Mouse (Mus musculus) heart, embryonic 15.5 days (tissue): ENCODE measurements at regions not wholly inside any gene's neighbourhood (a gene's known extent, or its start where the extent isn't known, plus 50 kb on each side); places are given as distances from the start of the nearest gene placed in this dataset.

Experiments
- ATAC-seq: fragments of 200-750 bp; cut with Nextera tagmentation; replicated peaks from 2 replicates; pipeline ENCODE4 v1.8.0; 2017; ENCODE audit warnings: low read depth, moderate TSS enrichment; ENCODE audit not compliant: insufficient number of reproducible peaks, insufficient read depth, low FRiP score
- H3K27ac ChIP-seq: fragments of 300-500 bp; sonication (generic); 2 replicates; pipeline ENCODE4 v1.5.1; 2015; ENCODE audit warnings: mild to moderate bottlenecking, inconsistent platforms
- H3K27me3 ChIP-seq: fragments of 300-500 bp; sonication (generic); 2 replicates; pipeline ENCODE4 v1.6.1; 2015; ENCODE audit warnings: inconsistent platforms
- H3K36me3 ChIP-seq: fragments of 300-500 bp; sonication (generic); 2 replicates; pipeline ENCODE4 v1.6.1; 2015; ENCODE audit warnings: mild to moderate bottlenecking, inconsistent platforms
- H3K4me1 ChIP-seq: fragments of 300-500 bp; sonication (generic); replicated peaks from 2 replicates; pipeline ENCODE4 v1.6.1; 2015; ENCODE audit warnings: inconsistent platforms
- H3K4me2 ChIP-seq: fragments of 300-500 bp; sonication (generic); 2 replicates; pipeline ENCODE4 v1.6.1; 2015; ENCODE audit warnings: inconsistent platforms, mild to moderate bottlenecking, moderate library complexity
- H3K4me3 ChIP-seq: fragments of 300-500 bp; sonication (generic); 2 replicates; pipeline ENCODE4 v1.5.1; 2015; ENCODE audit warnings: mild to moderate bottlenecking, inconsistent platforms
- H3K9ac ChIP-seq: fragments of 300-500 bp; sonication (generic); 2 replicates; pipeline ENCODE4 v1.6.1; 2015; ENCODE audit warnings: mild to moderate bottlenecking, inconsistent platforms
- H3K9me3 ChIP-seq: fragments of 300-500 bp; sonication (generic); replicated peaks from 2 replicates; pipeline ENCODE4 v1.6.1; 2016; ENCODE audit warnings: inconsistent platforms
- WGBS: fragments of 180-500 bp; shearing (Covaris S2); methylation state at CpG from one replicate; pipeline ENCODE4 v1.1.7; 2015; ENCODE audit warnings: mixed read lengths; 5-methylcytosine and 5-hydroxymethylcytosine counted together

DNA sequence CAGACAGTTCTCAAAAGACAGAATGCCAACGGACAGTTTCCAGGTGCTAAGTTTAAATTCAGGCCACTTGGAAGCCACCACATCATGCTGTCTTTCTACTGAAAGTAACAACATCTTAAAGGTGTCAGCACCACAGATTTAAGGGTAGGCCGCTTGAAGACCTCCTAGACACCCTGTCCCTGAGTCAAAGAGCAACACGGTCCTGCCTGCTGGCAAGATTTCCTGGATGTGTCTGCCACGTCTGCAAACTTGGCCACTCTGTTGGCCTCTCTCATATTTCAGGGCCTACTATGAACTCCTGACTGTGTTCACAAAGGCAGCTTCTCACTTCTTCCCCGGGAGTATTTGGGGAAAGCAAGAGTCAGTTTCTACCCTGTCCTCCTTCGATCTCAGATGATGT, 194.7 kb upstream of the Esrrg start:
- no peaks in the 10 kb centered on the region for H3K4me1 ChIP-seq
- H3K9ac ChIP-seq = no peak overlapping the region
- no peaks in the 10 kb centered on the region for H3K36me3 ChIP-seq
- H3K4me2 ChIP-seq = no peak overlapping the region
- ATAC-seq = no peak
- H3K27ac ChIP-seq = no peak overlapping the region
- no peaks in the 10 kb centered on the region for H3K9me3 ChIP-seq
- H3K27me3 ChIP-seq = no peaks in the 10 kb centered on the region
- 61% methylated on average over 6 of the region's 6 CpGs for WGBS
- no peak overlapping the region for H3K4me3 ChIP-seq

- WGBS = 84% methylated on average over 20 of the region's 20 CpGs
Observed at GRCm38 (mm10) chr1:187418186-187419140, 190.1 kb upstream of the Esrrg start.

DNA sequence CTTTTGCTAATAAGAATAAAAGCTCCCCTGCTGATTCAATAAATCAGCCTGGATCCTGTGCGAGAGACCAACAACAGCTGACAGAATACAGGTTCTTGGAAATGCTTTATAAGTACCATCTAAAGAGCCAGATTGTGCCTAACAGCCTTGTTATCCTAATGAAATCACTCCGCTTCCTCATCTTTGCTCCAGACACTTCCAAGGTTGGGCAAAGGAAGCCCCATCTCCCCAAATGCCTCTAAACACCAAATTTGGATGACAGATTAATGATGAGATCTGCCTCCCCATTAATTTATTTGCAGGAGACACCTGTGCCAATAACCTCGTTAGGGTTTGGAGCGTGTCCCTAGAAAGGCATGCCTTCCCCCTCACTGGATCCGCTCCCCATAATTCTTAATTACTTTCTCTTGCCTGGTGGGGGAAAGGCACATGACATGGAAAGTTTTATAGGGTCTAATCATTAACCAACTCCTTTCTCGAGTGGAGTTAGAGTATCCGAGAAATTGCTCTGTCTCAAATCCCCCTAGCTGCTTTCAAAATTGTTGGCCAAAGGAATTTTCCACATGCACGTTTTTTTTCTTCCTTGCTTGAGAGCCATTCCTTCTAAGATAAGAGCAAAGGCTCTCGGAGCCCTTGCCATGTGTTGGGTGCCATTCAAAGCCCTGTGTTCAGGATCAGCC, 179.9 kb upstream of the Esrrg start:
- ATAC-seq = no peak
- WGBS = 69% methylated on average over 9 of the region's 9 CpGs

More at GRCm38 (mm10) chr1:187418186-187419140, 190.1 kb upstream of the Esrrg start:
- Histone ChIP-seq H3K36me3 (no peaks in the 10 kb centered on the region), H3K4me2 (no peak overlapping the region), H3K9me3 (no peaks in the 10 kb centered on the region), H3K4me1 (no peaks in the 10 kb centered on the region), H3K27me3 (no peaks in the 10 kb centered on the region), H3K9ac (no peak overlapping the region), H3K4me3 (no peak overlapping the region), H3K27ac (no peak overlapping the region)
- no peak for ATAC-seq

GRCm38 (mm10) chr1:187433716-187434634, 174.6 kb upstream of the Esrrg start:
- ATAC-seq = no peak; the same call in 1 of the 2 replicates
- H3K4me2 ChIP-seq = no peak overlapping the region
- no peaks in the 10 kb centered on the region for H3K36me3 ChIP-seq
- no peaks in the 10 kb centered on the region for H3K9me3 ChIP-seq
- H3K4me1 ChIP-seq = peaks cover 9% of the 10 kb centered on the region; the same call in 1 of the 2 replicates
- no peaks in the 10 kb centered on the region for H3K27me3 ChIP-seq
- H3K27ac ChIP-seq = 0 out of 2 replicates have a peak overlapping the region, but pooled peaks have one; percentile 14
- WGBS = 61% methylated on average over 24 of the region's 24 CpGs
- H3K4me3 ChIP-seq = no peak overlapping the region
- H3K9ac ChIP-seq = no peak overlapping the region

More for the DNA sequence above, 179.9 kb upstream of the Esrrg start:
- H3K9me3 ChIP-seq = no peaks in the 10 kb centered on the region
- H3K4me2 ChIP-seq = no peak overlapping the region
- no peaks in the 10 kb centered on the region for H3K36me3 ChIP-seq
- H3K4me3 ChIP-seq = no peak overlapping the region
- H3K27me3 ChIP-seq = no peaks in the 10 kb centered on the region
- H3K9ac ChIP-seq = no peak overlapping the region
- H3K27ac ChIP-seq = no peak overlapping the region
- no peaks in the 10 kb centered on the region; the same call in 1 of the 2 replicates for H3K4me1 ChIP-seq

- WGBS = 79% methylated on average over 20 of the region's 20 CpGs
- no peak for ATAC-seq
Observed at GRCm38 (mm10) chr1:187439170-187439914, 169.2 kb upstream of the Esrrg start.

GRCm38 (mm10) chr1:187441668-187442193, 166.9 kb upstream of the Esrrg start:
- H3K4me3 ChIP-seq = no peak overlapping the region
- no peak overlapping the region for H3K4me2 ChIP-seq
- 64% methylated on average over 3 of the region's 3 CpGs for WGBS
- no peaks in the 10 kb centered on the region for H3K4me1 ChIP-seq
- H3K27ac ChIP-seq = no peak overlapping the region
- no peaks in the 10 kb centered on the region for H3K9me3 ChIP-seq
- H3K9ac ChIP-seq = no peak overlapping the region
- H3K27me3 ChIP-seq = no peaks in the 10 kb centered on the region
- no peaks in the 10 kb centered on the region for H3K36me3 ChIP-seq
- no peak for ATAC-seq

More at GRCm38 (mm10) chr1:187439170-187439914, 169.2 kb upstream of the Esrrg start:
- Histone ChIP-seq H3K9me3 (no peaks in the 10 kb centered on the region), H3K4me2 (no peak overlapping the region), H3K36me3 (no peaks in the 10 kb centered on the region), H3K9ac (no peak overlapping the region), H3K27ac (no peak overlapping the region), H3K4me1 (peaks cover 5% of the 10 kb centered on the region; the same call in 1 of the 2 replicates), H3K27me3 (no peaks in the 10 kb centered on the region), H3K4me3 (no peak overlapping the region)

DNA sequence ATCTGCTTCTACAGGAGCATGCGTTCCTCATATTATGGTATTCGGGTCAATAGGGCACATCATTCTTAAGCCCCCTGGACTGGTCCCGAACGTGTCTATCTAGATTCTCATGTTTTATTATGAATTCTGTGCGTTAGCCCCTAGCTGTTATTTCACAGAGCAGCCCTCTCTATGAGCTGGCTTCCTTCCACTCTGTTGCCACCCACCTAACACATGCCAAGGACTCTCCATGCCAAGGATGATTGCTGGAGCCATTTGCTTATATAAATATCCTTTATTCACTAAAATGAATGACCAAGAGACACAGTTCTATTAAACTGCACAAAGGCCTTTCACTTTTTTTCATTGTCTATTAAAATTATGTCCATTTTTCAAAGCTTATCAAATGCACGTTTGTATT, 162.1 kb upstream of the Esrrg start:
- no peak for ATAC-seq
- 77% methylated on average over 6 of the region's 6 CpGs for WGBS
- no peak overlapping the region for H3K4me3 ChIP-seq
- no peak overlapping the region for H3K4me2 ChIP-seq
- H3K27ac ChIP-seq = no peak overlapping the region
- H3K27me3 ChIP-seq = no peaks in the 10 kb centered on the region
- no peaks in the 10 kb centered on the region for H3K36me3 ChIP-seq
- no peaks in the 10 kb centered on the region for H3K9me3 ChIP-seq
- H3K9ac ChIP-seq = no peak overlapping the region
- peaks cover 3% of the 10 kb centered on the region; the same call in 1 of the 2 replicates for H3K4me1 ChIP-seq

- no peak overlapping the region for H3K27ac ChIP-seq
- H3K4me3 ChIP-seq = no peak overlapping the region
- H3K27me3 ChIP-seq = no peaks in the 10 kb centered on the region
- H3K4me2 ChIP-seq = peak overlapping the region; percentile 0; the same call in 1 of the 2 replicates
- no peaks in the 10 kb centered on the region for H3K9me3 ChIP-seq
- H3K9ac ChIP-seq = no peak overlapping the region
- H3K36me3 ChIP-seq = no peaks in the 10 kb centered on the region
- H3K4me1 ChIP-seq = peaks cover 3% of the 10 kb centered on the region; the same call in 1 of the 2 replicates
- 17% methylated on average over 6 of the region's 6 CpGs for WGBS
- no peak for ATAC-seq
Observed at GRCm38 (mm10) chr1:187448173-187448572, 160.4 kb upstream of the Esrrg start.

DNA sequence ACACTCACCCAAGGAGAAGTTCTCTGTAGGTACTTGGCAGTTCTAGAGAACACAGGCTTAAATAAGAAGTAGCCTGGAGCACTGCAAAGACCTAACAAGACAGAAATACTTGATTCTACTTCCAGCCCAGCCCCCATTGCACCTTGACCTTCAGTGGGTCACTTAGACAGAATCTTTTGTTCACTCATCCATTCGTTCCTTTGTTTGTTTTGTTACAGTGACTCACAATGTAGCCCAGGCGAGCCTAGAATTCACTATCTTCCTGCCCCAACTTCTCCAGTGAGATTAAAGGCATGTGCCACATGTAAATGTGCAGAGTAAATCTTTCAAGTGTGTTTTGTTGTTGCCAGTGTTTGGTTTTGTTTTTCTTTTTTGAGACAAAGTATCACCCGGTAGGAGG, 158.5 kb upstream of the Esrrg start:
- H3K4me1 ChIP-seq = peaks cover 3% of the 10 kb centered on the region; the same call in 1 of the 2 replicates
- H3K4me3 ChIP-seq = no peak overlapping the region
- no peaks in the 10 kb centered on the region for H3K27me3 ChIP-seq
- H3K9me3 ChIP-seq = no peaks in the 10 kb centered on the region
- H3K9ac ChIP-seq = no peak overlapping the region
- 68% methylated on average over 3 of the region's 3 CpGs for WGBS
- no peak overlapping the region for H3K4me2 ChIP-seq
- ATAC-seq = no peak
- H3K27ac ChIP-seq = no peak overlapping the region
- H3K36me3 ChIP-seq = no peaks in the 10 kb centered on the region

DNA sequence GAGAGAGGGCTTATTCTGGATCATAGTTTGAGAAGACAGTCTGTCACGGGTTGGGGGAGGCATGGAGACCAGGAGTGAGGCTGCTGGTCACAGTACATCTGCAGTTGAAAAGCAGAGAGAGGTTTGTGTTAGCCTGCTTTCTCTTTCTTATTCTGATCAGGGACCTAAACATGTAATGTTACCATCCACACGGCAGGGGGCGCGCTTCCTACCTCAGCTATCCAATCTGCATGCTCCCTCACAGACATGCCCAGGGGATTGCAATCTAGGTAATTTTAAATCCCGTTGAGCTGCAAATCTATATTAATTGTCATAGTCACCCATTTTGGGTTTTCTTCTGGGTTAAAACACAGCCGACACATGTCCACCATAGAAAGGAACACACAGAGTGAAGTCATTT, 156.4 kb upstream of the Esrrg start:
- H3K9me3 ChIP-seq = no peaks in the 10 kb centered on the region
- WGBS = 32% methylated on average over 6 of the region's 6 CpGs
- H3K4me2 ChIP-seq = no peak overlapping the region
- ATAC-seq = no peak
- H3K9ac ChIP-seq = no peak overlapping the region
- no peak overlapping the region for H3K4me3 ChIP-seq
- no peaks in the 10 kb centered on the region for H3K36me3 ChIP-seq
- no peaks in the 10 kb centered on the region for H3K27me3 ChIP-seq
- peaks cover 3% of the 10 kb centered on the region; the same call in 1 of the 2 replicates for H3K4me1 ChIP-seq
- H3K27ac ChIP-seq = no peak overlapping the region
